Comparison of ENCODE assay signal across 15 mouse cellular contexts in genomic region chrX:167151341-167151740, GRCm38 (mm10). TPM values are rescaled to one million over a fixed set of nuclear protein-coding genes. Genes with fewer than 3 reads are reported as not detected.
DNase-seq lines count a peak whose midpoint lies in the region; ATAC-seq and TF ChIP-seq lines count a peak whose summit lies in the region.
"Had no signal": no experiment of that assay in that cellular context is flagged by ENCODE, and none has a peak within 500 bp of the region (broad histone marks: within the 10 kb centered on the region; RNA-seq: fewer than 3 reads in every experiment).

No protein-coding gene starts in this region.

- 41% methylated on average over 3 of the region's 3 CpGs for WGBS in forebrain, embryonic 12.5 days
- 46% methylated on average over 3 of the region's 3 CpGs for WGBS in forebrain, embryonic 15.5 days

- intact Hi-C loops in heart, postnatal 25 days (cut with DNase I), result loop anchor here (10.0 kb wide), 1 partner anchor 53 kb away; the partner anchor contains the start of gene Tmsb4x

- H3K36me3 ChIP-seq in forebrain, embryonic 12.5 days (replicated peaks), result no peaks in the 10 kb centered on the region
- no peaks in the 10 kb centered on the region for H3K36me3 ChIP-seq in forebrain, embryonic 15.5 days

- no peak for TF ChIP-seq CTCF in layer of hippocampus, adult 2 months (conservative IDR thresholded peaks at IDR 0.05)

- no peak overlapping the region for H3K4me3 ChIP-seq in forebrain, embryonic 12.5 days (replicated peaks)
- no peak overlapping the region for H3K4me3 ChIP-seq in forebrain, embryonic 15.5 days
- H3K4me3 ChIP-seq in layer of hippocampus, adult 2 months, result no peak overlapping the region
- H3K4me3 ChIP-seq in brown adipose tissue, adult 24 weeks (ENCODE audit: insufficient read depth, low read depth, low read length), result no peak overlapping the region
- H3K4me3 ChIP-seq: erythroblast, embryonic 14.5 days had no signal

- H3K9me3 ChIP-seq in forebrain, embryonic 12.5 days, result no peaks in the 10 kb centered on the region
- no peaks in the 10 kb centered on the region for H3K9me3 ChIP-seq in forebrain, embryonic 15.5 days

- H3K9ac ChIP-seq in forebrain, embryonic 12.5 days, result no peak overlapping the region
- H3K9ac ChIP-seq in forebrain, embryonic 15.5 days (replicated peaks), result no peak overlapping the region
- H3K9ac ChIP-seq: forebrain, postnatal 0 days had no signal

- H3K27ac ChIP-seq in forebrain, embryonic 12.5 days, result no peak overlapping the region
- H3K27ac ChIP-seq in forebrain, embryonic 15.5 days (replicated peaks), result no peak overlapping the region
- H3K27ac ChIP-seq in layer of hippocampus, adult 2 months, result peak overlapping the region; percentile 61
- H3K27ac ChIP-seq in brown adipose tissue, adult 24 weeks (replicated peaks; ENCODE audit: low read depth, low read length), result peak overlapping the region; percentile 93

- ATAC-seq in forebrain, embryonic 12.5 days (ENCODE audit: low FRiP score), result peak; percentile 30; the same call in 1 of the 2 replicates
- ATAC-seq in forebrain, embryonic 15.5 days (replicated peaks), result no peak
- ATAC-seq: activated CD4-positive, CD25-positive, alpha-beta regulatory T cell, adult 4 months; forebrain, postnatal 0 days; intestine, postnatal 0 days had no signal

- no peak for DNase-seq in layer of hippocampus, adult 2 months (ENCODE audit: low spot score in 2 of 2)
- no peak for DNase-seq in layer of hippocampus, postnatal 10 days (ENCODE audit: low spot score in 2 of 2)
- peak; percentile 27 for DNase-seq in heart, postnatal 25 days (ENCODE audit: low spot score)
- no peak for DNase-seq in spleen, postnatal 14 days (ENCODE audit: low spot score in 2 of 2)
- DNase-seq in right cerebral cortex, adult 2 months (ENCODE audit: low spot score in 2 of 2), result no peak
- DNase-seq: cerebellum, adult 11-12 months; forebrain, postnatal 0 days; kidney, postnatal 25 days; lung, adult 2 months had no signal

- peaks cover 50% of the 10 kb centered on the region for H3K27me3 ChIP-seq in forebrain, embryonic 12.5 days
- no peaks in the 10 kb centered on the region for H3K27me3 ChIP-seq in forebrain, embryonic 15.5 days

- no peak overlapping the region for H3K4me2 ChIP-seq in forebrain, embryonic 12.5 days
- H3K4me2 ChIP-seq in forebrain, embryonic 15.5 days (replicated peaks), result no peak overlapping the region

- peaks cover 2% of the 10 kb centered on the region; the same call in 1 of the 2 replicates for H3K4me1 ChIP-seq in forebrain, embryonic 12.5 days
- H3K4me1 ChIP-seq in forebrain, embryonic 15.5 days, result no peaks in the 10 kb centered on the region
- H3K4me1 ChIP-seq in brown adipose tissue, adult 24 weeks (ENCODE audit: control insufficient read depth, insufficient read depth, insufficient read length, low read length), result peaks cover 5% of the 10 kb centered on the region

RNA-seq across cellular contexts. Expression of gene Tmsb4x, which starts 57.8 kb away (rescaled TPM):
- 5,994 and 6,112 TPM in 2 replicates for polyA plus RNA-seq in forebrain, embryonic 12.5 days (2016; fragmentation: Nextera tagmentation; extraction: Ambion mirVana)
- 7,356 and 7,374 TPM in 2 replicates for polyA plus RNA-seq in forebrain, embryonic 15.5 days (2015; fragmentation: Nextera tagmentation; extraction: Ambion mirVana)
- total RNA-seq in layer of hippocampus, adult 2 months (2021), result 1,000 to 10,000 TPM; 1,652 to 1,714 TPM
- 1,000 to 10,000 TPM; 2,084 to 2,121 TPM for total RNA-seq in layer of hippocampus, postnatal 10 days (2021)
- 941 and 1,203 TPM in 2 replicates for polyA plus RNA-seq in brown adipose tissue, adult 24 weeks (2012; ENCODE audit: insufficient read depth, insufficient read length, missing spikeins)
- total RNA-seq in heart, postnatal 25 days (2021), result 100 to 1,000 TPM; 459 to 522 TPM

Comparison
In these comparisons a context has a peak if more than half of its experiments do, and no peak if none do; other contexts are left out.
1. H3K27ac ChIP-seq: peak in layer of hippocampus, adult 2 months (single experiment) and brown adipose tissue, adult 24 weeks (single experiment); none in forebrain, embryonic 12.5 days (single experiment) and forebrain, embryonic 15.5 days (single experiment).